Mouse (Mus musculus): ENCODE results near the gene Gpr19.

The Gpr19 gene

DNA sequence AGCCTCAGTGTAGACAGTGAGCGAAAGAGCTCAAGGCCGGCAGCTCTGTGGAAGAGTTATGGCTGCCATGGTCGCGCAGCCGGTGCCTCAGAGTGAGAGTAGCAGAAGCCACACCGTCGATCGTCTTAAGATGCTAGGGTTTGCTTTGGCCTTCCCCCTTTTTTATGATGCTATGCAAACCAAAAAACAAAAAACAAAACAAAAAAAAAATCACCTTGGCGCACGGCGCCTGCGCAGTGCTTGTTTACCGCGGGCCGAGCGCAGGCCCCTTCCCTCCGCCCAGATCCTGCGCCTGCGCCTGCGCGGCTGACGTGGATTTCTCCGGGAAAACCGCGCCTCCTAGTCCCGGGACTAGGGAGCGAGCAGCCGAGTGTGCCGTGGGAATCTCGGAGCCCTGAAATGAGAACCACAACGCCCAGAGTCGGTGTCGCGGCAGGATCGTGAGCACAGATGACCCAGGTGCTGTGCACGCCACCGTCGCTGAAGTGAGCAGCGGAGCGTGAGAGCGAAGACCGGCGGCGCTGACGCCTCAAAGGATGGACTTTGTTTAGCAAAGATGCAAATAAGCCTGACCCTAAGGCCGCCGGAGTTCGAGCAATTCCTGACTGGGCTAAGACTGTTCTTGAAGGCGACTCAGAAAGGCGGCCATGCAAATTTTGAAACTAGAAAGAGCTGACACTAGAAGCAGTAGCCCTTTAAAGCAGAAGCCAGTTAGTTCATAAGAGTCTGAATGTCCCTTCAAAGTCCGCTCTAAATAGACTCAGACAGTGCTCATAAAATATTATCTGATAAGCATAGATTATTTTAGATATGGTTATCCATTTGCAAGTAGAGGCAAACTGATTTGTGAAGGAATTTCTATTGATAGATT lies at the start of gene Gpr19:
Gpr19 (minus strand) TSS at position 484 of the 871 bp plus-strand sequence.
- DNase-seq (ENCODE audit: low read depth, low spot score) = peak; percentile 98

DNA sequence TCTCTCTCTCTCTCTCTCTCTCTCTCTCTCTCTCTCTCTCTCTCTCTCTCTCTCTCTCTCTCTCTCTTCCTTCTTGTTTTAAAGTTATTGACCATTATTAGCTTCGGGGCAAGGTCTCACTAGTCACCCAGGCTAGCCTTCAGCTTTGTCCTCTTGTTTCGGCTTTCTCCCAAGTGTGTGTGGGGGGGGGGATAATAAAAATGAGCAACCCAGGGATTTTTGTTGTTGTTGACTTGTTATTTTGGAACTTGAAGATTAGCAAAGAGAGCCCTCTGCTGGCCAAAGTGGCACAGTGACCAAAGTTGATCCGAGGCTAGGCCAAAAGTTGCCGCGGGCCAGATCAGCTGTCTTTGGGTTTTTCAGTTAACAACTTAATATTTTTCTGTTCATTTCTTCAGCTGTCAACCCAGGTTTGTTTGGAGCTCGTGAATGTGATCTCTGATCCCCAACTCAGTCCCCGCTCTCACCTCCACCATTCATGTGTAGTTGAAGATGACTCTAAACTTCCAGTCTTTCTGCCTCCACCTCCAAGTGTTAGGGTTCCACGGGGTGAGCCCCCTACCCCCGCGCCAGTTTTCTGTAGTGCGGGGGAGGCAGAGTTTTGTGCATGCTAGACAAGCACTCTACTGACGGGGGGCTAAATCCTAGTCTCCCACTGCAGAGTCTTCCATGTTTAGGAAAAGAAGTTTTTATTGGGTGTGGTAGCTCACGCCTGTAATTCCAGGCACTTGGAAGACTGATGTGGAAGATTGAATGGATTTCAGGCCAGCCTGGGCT lies 49.1 kb upstream of the Gpr19 start:
- peak; percentile 90 for DNase-seq (ENCODE audit: low read depth, low spot score)

DNA sequence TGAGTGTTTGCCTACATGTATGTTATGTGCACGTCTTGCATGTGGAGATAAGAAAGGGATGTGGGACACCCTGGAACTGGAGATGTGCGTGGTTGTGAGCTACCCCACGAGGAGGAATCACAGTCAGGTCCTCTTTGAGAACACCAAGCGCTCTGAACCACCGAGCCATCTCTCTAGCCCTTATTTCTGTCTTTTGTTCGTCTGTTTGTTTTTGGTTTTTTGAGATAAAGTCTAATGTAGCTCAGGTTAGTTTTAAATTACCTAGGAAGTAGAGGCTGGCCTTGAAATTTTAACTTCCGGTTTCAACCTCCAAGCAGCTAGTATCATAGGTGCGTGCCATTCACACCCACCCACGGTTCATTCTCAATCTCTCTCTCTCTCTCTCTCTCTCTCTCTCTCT lies 48.5 kb upstream of the Gpr19 start:
- no peak for DNase-seq (ENCODE audit: low read depth, low spot score)

DNA sequence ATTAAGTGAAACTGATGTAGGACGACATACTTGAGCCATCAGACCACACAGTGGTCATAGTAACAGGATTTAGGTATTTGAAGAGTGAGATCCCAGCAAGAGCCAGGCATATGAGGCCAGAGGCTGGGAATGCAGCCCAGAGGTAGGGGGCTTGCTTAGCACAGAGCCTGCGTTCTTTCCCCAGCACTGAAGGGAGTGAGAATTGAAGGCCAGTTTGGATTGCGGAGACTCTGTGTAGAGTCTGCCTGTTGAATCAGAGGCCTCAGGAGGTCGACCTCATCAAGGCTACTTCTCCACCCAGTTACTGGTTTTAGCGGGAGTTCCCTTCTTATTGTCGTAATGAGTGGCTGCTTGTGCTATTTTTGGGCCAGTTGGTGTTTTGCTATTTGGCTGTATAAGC lies 47.7 kb upstream of the Gpr19 start:
- peak; percentile 48 for DNase-seq (ENCODE audit: low read depth, low spot score)

DNA sequence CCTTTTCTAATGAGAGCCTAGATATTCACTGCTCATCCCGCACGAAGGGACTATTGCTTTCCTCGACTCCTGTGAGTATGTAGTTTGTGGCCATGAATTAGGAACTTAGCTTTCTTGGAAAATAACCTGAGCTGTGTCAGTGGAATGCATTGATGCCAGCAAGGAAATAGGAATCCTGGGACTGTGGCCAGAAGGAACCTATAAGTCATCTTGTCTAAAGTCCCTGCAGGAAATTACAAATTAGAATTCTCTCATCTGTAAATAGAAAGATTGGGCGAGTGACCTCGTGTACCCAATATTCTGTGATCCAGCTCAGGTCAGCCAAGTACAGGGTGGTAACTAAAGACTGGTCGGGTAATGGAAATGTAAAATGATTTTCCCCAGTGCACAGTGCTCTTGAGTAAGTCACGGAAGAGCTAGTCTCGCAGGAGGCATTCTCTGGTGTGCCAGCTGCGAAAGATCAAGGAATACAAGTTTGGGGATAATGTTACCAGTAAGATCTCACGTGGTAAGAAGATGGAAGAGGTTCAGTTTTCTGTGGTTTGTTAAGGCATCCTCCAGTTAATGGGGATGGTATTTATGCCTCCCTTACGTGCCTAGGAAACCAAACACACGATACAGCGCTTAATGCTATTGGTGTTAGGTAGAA lies 45.5 kb upstream of the Gpr19 start:
- peak; percentile 93 for DNase-seq (ENCODE audit: low read depth, low spot score)

DNA sequence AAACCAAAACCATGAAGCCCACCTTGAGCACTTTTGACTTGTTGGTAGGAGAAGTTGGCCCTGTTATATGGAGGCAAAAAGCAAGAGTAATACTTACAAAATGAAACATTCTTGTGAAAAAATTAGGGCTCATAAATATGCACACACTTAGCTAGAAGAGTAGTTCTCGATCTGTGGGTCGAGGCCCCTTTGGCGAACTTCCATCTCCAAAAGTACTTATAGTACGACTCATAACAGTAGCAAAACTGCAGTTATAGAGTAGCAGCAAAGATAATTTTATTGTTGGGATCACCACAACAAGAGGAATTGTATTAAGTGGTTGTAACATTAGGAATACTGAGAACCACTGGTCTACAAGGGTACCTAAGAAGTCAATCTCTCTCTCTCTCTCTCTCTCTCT lies 41.4 kb upstream of the Gpr19 start:
- DNase-seq (ENCODE audit: low read depth, low spot score) = peak; percentile 75

DNA sequence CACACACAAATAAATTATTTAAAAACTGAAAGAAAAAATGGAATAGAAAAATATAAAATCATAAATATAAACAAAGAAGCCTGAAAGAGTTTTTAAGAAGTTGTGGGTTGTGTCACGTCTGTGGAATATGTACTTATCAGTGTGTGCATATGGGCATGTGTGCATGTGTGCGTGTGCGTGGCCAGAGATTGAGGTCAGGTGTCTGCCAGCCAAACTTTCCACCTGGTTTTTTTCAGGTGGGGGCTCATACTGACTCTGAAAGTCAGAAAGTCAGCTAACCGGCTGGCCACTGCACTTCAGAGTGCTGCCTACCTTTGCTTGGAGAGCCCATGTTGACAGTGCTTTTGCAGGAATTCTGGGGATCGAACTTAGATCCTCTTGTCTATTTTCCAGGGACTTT lies 35.9 kb upstream of the Gpr19 start:
- no peak for DNase-seq (ENCODE audit: low read depth, low spot score)

DNA sequence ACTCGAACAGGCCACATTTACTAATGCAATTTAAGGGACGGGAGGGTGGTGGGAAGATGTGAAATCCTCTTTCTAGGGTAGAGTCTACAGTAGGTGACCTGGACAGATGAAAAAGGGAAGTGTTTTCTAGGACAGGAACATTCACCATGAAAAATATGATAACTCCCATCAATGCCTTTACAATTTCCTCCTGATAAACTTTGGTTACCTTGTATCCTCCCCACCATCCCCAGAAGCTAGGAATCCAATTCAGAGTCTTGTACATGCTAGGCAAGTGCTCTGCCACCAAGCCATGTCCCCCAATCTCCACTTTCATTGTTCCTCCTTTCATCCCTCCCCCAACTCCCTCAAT lies 34.8 kb upstream of the Gpr19 start:
- DNase-seq (ENCODE audit: low read depth, low spot score) = no peak

DNA sequence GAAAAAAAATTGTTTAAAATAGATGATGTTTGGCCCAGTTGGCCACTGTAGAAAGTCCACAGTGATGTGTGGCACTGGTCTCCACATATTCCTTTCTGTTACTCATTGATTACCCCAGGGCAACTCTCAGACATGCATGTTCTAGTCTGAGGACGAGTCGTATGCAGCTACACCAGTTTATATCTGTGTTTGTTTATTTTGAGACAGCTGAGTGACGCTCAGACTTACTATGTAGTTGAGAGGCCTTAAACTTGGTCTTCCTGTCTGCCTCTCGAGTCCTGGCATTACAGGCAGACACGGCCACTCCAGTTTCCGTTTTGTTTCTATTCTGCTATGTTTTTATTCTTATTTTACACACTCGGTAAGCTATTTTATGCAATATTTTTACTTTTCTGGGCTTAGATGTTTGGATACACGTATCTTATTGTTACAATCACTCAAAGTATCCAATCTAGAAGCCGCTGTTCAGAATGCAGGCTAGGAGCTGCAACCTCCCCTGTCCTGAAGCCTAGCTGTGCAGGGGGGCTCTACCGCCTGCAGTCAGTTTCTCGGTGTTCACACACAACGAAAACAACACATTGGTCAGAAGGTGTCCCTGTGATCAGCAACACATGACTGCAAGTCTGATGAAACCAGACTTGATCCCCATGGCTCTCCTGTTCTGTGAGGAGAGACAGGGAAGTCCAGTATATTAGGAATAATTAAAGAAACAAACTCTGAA lies 34.3 kb upstream of the Gpr19 start:
- DNase-seq (ENCODE audit: low read depth, low spot score) = no peak

DNA sequence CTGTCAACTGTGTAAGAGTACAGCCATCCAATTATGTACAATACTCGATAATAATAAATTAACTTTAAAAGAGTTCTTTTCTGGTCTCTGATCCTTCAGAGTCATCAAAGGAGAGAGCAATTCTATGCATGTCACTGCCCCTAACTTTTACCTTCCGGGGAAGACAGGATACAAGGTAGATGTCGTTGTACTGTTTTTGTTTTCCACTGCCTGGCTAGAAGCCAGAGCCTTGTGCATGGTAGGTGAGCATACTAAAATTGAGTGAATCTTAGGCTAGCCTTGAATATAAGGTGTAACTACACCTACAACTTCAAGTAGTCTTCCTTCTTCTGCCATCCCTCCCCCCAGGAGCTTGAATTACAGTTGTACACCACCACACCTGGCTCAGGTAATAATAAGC lies 32.8 kb upstream of the Gpr19 start:
- no peak for DNase-seq (ENCODE audit: low read depth, low spot score)

DNA sequence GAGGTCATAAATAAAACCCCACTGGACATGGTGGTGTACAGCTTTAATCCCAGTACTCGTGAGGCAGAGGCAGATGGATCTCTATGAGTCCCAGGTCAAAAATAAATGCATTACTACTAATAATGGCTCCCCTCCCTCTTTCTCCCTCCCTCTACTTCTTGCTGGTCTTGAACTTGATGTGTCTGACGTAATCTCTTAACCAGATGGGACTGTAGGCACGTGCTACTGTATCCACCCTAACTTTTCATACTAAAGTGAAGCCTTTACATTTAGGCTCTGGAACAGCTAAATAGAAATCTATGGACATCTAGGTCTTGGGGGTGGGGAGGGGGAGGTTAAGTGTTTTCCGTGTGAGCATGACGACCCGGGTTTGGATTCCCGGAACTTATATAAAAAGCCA lies 32.0 kb upstream of the Gpr19 start:
- DNase-seq (ENCODE audit: low read depth, low spot score) = no peak

DNA sequence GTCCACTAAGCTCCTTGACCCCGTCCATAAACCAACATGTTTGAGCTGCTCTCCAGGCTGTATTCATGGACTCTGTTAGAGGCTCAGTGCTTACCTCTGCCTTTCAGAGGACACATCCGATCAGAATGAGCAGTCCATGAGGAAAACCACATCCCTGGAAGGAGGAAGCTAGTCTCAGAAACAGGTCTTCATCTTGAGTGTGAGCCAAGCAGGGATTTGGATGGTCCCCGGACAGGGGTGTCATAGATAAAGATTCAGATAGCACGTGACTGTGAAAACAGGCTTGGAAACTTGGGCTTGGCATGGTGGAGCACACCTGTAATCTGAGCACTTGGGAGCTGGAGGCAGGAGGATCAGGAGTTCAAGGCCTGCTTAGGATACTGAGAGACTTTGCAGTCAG lies 31.5 kb upstream of the Gpr19 start:
- peak; percentile 33 for DNase-seq (ENCODE audit: low read depth, low spot score)

DNA sequence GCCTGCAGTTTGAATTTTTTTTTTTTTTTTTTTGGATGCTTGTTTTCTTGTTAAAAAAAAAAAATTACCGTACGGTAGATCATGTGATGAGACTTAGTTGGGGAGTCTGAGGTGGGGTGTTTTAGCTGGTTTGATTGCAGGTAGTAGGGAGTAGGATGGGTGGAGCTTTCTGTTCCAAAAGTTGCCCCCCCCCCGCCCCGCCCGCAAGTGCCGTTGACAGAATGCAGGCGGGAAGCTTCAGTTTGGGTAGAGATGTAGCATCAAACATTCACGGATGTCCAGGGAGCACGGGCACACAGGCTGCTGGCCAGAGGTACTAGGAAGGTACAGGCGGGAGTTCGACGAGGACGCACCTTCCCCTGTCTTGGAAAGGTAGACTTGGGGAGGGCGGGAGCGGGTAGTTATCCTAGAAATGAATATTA lies 30.5 kb upstream of the Gpr19 start:
- DNase-seq (ENCODE audit: low read depth, low spot score) = no peak

DNA sequence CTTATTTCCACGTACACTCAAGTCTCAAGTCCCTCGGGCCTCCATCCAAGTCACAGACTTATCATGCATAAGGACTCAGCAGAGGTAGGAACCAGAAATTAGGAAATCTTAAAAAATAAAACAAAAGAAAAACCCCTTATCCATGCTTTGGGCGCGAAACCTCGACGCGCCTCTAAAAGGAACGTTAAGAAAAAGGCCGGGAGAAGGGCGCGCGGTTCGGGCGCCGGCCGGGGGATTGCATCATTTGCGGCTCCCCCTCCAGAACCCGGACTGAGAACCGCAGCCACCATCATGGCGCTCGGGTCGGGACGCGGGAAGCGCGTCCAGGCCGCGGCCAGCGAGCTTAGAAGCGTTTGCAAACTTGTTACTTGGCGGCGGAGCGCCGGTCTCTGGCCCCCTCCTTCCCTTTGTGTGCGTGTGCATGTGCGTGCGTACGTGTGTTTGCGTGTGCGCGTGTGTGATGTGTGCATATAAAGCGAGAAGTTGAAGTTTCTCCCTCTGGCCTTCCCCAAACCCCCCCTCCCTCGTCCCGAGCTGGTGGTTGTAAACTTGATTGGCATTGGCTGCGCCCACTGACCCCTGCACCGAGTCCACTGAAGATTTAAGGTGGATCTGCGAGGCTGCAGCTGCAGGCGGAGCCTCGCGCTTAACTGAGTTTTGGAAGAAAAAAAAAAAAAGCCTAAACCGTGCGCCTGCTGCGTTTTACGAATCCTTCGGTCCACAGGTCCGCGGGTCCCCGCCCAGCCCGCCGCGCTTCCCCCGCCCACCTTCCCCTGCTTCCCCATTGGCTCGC lies 29.9 kb upstream of the Gpr19 start:
- peak; percentile 99 for DNase-seq (ENCODE audit: low read depth, low spot score)

DNA sequence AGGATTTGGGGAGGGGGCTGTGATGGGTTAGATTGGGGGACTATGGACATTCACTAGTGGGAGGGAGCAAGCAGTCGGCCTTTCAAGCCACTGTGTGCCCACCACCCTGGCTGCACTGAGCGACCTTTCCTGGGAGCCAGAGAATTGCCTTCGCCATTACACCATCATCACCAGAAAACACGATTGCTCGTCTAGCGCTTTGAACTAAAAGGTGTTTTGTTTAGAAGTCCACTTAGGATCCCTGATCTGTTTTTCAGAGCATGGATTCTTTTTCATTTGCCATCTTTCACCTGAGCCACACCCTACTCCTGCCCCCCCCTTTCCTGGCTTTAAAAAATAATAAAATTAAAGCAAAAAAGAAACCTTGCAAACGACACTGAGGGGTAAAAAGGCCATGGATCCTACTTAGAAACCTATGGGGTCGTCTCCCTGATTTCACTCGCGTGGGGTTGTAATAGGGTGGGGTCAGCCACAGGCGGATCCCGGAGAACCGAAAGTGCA lies 29.3 kb upstream of the Gpr19 start:
- peak; percentile 58 for DNase-seq (ENCODE audit: low read depth, low spot score)

DNA sequence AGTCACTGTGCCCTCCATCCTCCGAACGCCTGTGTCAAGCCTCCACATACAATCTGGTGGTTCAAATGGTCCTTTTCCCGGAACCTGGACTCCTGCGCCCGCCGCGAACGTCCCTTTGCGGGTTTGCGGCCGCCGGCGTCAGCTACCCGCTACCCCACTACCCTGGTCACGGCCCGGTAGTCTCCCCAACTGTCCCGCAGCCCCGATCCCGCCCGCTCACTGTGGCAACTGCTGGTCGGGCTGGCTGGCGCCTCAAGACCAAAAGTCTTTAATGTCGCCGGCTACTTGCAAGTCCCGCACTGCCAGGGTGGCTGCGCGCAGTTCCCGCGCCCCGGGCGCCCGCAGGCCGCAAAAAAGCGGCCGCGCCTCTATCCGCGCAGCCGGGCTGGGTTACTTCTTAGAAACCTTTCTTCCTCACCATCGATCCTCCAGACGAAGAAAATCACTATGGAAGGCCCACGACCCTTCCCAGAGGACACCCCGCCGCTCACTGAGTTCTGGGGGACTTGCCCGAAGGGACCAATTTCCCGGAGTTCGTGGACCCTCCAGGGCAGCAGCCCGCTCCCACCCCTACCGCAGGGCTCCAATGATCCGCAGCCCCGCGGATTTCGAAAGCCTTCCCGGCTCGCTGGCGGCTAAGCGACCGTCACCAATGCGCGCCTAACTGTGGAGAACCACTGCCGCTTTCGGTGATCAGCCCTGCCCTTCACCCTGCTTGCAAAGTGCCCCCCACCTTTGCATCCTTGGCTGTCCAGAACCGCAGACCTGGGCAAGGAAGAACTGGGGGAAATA lies 28.6 kb upstream of the Gpr19 start:
- DNase-seq (ENCODE audit: low read depth, low spot score) = peak; percentile 60

DNA sequence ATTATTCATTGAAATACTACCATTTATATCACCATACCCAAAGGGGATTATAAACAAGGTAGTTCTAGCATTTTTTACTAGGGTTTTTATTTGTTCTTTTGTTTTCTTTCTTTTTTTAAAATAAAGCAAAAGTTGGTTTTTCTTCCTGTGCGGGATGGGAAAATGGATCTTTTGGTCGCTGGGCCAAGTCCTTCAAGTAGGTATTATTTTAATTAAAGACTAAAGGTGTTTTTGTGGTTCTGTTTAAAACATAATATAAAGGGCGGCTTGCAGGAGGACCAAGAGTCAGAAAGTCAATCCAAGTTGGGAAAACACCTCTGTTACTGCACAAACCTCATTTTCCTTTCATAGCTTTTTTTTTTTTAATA lies 27.9 kb upstream of the Gpr19 start:
- no peak for DNase-seq (ENCODE audit: low read depth, low spot score)

DNA sequence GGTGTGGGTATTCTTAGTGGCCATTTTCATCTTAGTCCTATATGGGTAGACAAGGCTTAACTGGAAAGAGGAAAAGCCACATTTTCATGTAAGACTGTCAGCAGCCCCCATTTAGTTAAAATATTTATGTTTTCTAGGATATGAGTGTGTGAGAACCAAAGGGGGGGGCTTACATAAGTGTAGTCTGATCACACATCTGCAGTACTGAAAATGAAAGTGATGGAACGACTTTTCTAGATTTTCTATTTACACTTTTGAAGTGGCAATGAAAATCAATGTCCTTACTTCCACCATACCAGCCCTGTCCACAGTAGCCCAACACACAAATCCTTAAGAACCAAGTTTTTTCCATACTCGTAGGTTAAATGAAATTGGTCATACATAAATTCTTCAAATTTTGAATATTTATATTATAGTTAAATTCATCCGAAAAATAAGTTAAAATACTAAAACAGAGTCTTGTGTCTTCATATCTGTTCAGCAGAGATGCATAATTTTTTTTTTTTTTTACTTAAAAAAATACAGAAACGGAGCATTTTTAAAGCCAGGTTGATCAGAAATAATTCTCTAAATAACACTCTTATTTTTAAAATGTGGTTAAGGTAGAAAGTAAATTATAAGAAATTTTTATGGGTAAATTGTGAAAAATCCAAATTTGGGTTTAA lies 27.4 kb upstream of the Gpr19 start:
- peak; percentile 62 for DNase-seq (ENCODE audit: low read depth, low spot score)

DNA sequence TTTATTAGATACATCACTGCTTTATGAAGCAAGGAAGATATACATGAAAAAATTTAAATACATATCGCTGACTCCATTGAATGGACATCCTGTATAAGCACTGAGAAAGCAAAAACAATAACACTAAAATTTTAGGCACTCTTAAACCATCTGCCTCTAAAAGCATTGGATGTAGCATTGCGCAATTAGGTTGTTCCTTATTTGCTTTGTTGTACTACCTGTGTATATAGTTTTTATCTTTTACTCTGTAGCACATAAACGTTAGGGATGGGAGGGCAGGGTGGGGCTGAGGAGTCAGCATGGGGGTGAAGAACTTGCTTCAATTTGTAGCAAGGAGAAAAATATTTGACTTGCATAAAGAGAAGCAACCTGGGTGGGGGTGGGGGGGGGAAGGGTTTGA lies 25.9 kb upstream of the Gpr19 start:
- DNase-seq (ENCODE audit: low read depth, low spot score) = no peak

DNA sequence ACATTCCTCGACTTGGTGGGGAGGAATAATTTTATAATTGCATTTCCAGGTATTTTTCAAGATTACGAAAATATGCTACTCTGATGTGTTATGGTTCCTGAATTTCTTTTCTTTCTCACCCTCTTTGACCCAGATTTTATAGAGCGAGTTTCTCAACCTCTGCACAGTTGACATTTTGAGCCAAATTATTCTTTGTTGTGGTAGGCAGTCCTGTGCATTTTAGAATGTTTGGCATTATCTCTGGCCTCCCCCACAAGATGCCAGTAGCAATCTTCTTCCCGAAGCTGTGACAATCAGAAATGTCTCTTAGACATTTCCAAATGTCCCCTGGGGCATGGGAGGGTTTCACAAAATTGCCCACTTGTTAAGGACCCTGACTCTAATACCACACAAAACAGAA lies 25.3 kb upstream of the Gpr19 start:
- no peak for DNase-seq (ENCODE audit: low read depth, low spot score)
